Mouse (Mus musculus): ENCODE results near the gene Aldh1a7.
A peak's percentile ranks its signal among the peaks of the same experiment; 100 is the strongest.

Gene Aldh1a7

DNA sequence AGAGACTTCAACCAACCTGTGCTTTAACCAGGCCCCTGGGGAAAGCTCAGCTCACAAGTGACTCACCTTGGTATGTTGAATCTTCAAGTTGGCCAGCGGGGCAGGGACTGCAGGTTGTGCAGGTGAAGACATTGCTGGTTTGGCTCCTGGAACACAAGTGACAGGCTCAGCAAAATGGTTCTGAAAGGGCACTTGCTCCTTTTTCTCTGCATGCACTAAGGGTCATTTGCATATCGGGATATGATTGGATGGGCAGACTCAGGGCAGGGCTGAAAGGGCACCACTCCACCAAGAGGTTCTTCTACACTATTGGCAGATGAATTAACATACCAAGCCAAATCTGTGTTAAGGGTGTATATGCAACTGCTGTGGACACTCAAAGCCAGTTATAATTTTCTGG lies at the start of gene Aldh1a7:
Aldh1a7 (minus strand) TSS at position 182 of the 400 bp plus-strand sequence.
- TF ChIP-seq GATA4 (IDR thresholded peaks at IDR 0.05; ENCODE audit: insufficient replicate concordance, low read length) = no peak

DNA sequence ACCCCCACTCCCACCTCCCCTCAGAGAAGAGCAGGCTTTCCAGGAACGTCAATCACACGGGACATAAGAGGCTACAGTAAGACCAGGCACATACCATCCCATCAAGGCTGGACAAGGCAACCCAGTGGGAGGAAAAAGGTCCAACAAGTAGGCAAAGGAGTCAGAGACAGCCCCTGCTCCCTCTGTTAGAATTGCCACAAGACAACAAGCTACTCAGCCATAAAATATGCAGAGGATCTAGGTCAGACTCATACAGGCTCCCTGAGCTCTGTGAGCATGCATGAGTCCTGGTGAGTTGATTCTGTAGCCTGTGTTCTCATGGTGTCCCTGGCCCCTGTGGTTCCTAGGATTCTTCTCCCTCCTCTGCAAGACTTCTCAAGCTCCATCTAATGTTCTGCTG lies 48.3 kb upstream of the Aldh1a7 start:
- no peak for TF ChIP-seq GATA4 (IDR thresholded peaks at IDR 0.05; ENCODE audit: insufficient replicate concordance, low read length)

DNA sequence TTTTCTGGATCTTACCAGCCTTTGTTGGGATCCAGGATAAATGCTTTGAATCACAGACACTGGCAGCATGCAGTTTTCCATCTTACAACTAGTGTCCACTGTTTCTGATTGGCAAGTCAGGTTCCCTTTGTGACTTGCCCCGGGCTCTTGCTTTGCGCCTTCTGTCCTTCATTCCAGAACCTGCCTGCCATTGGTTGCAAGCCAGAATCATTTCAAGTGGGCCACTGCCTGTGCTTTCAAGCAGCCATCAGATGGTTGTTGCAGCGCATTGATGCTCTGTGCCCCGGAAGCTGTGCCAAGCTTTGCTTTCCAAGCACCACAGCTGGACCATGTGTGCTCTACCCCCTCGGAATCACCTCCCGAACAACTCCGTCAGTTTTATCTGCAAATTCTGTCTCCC lies 46.6 kb upstream of the Aldh1a7 start:
- no peak for TF ChIP-seq GATA4 (IDR thresholded peaks at IDR 0.05; ENCODE audit: insufficient replicate concordance, low read length)

DNA sequence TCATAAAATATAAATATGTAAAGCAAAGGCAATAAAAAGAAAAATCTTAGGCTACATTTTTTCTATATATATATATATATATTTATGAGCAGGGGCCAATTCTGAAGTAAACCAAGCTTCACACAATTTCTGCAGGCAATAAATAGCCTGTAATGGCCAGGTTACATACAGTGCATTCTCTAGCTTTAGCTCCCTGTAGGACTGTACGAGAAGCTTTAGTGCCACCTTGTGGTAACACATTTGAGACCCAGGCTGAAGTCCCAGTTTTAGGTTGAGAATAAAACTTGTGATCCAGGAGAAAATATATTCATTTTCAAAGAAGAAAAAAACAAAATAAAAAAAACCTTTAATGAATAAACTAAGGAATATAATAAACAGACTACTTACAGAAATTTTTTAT lies 36.9 kb upstream of the Aldh1a7 start:
- no peak for TF ChIP-seq GATA4 (IDR thresholded peaks at IDR 0.05; ENCODE audit: insufficient replicate concordance, low read length)

DNA sequence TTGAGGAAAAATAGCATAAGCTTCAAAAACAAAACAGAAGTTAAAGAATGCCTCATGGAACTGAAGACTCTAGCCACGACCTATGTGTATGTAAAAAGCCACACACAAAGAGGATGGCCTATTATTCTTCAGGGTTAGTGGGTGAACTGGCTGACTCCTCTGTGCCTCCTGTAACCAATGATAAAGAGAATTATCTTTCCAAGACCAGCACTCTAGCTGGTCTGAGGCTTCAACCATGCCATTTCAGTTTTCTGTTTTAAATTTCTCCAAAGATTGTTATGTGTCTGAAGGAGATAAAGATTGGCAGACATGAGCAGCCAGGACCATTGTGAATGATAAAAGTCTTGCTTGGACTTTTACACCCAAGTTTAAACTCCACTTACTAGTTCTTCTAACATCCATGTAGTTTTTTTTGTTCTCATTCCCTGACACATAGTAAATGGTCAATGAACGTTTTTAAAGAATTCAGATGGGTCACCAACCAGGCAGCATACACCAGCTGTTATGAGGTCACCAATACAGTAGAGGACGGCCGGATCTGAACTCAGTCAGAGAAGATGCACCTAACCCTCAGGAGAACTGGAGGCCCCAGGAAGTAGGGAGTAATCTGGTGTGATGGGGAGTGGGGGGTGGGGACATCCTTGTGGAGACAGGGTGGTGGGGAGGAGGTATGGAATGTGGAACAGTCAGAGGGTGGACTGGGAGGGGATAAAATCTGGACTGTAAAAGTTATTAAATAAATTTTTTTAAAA lies 34.5 kb upstream of the Aldh1a7 start:
- no peak for TF ChIP-seq GATA4 (IDR thresholded peaks at IDR 0.05; ENCODE audit: insufficient replicate concordance, low read length)

DNA sequence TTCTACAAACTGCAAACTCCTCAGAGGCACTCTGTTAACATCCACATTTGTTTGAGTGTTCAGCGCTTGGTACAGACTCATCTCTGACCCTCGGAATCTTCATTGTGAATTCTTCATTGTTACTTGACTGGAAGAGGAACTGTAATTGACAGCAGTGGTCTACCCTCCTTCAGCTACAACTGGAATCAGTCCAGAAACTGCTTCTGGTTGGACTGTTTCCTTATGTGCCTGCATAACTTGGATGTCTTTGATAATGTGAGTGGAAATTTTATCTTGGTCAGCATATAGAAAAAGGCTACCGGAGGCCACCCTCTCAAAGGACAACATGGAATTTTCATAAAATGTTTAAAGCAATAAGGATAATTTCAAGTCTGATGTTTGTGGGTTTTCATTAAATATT lies 33.8 kb upstream of the Aldh1a7 start:
- no peak for TF ChIP-seq GATA4 (IDR thresholded peaks at IDR 0.05; ENCODE audit: insufficient replicate concordance, low read length)

DNA sequence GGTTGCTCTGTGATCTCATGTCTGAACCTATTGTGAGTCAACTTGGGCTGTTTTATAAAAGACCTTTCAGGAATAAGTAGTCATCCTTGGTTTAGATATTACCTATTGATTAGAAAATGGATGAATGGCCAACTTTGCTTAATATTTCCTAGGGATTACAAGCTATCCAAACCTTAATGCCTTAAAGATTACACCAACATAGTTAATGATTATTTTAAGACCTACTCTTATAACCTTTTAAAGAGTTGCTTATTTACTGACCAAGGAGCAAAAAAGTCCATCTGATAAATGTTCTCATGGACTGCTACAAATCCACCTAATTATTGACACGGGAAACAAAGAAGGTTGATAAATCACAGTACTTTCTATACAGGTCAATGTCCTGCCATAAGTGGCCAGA lies 17.3 kb upstream of the Aldh1a7 start:
- TF ChIP-seq GATA4 (IDR thresholded peaks at IDR 0.05; ENCODE audit: insufficient replicate concordance, low read length) = peak; percentile 56

DNA sequence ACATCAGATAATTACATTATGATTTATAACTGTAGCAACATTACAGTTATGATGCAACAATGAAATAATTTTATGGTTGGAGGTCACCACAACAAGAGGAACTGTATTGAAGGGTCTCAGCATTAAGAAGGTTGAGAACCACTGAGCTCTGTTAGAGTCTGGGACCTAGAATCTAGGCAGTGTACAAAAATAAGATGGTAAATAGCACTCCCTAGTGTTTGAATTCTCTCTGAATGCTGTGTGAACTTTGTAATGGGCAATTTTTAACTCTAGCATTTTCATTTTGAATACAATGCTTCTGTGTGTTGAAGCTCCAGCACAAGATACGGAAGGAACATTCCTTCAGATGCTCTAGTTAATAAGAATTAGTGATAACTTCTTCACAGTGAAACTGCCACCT lies 916 bp upstream of the Aldh1a7 start:
- no peak for TF ChIP-seq GATA4 (IDR thresholded peaks at IDR 0.05; ENCODE audit: insufficient replicate concordance, low read length)

DNA sequence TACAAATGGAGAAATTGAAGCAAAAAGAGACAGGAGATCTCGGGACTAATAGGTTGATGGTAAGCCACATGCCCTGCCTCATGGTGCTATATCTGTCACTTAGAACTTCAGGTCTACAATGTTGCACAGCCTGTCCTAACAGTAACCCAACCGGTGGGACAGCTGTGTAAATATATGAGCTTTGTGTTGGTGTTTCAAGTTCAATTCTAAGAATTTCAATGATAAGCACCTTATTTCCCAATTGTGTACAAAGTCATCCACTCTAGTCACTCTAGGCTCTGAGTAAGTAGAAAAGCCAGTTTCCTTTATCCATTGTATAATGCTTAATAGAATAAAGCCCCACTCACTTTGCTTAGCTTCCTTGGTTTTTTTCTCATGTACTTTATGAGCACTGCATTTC lies 4.4 kb downstream of the Aldh1a7 start:
- no peak for TF ChIP-seq GATA4 (IDR thresholded peaks at IDR 0.05; ENCODE audit: insufficient replicate concordance, low read length)

DNA sequence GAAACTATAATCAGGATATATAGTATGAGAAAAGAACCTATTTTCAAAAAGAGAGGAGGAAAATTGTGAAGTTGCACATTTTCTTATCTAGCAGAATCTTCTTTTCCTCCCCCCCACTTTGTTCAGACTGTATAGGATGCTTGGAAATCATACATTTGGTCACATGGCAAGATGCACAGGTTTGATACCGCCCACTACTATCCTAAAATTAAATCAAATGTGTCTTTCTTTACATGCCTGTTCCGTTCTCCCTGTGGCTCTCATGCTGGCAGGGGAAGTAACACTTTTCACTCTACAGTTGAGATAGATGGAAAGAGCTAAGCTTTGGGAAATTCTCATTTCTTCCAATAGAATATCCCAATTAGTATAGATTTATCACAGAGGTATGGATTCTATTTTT lies 7.1 kb downstream of the Aldh1a7 start:
- TF ChIP-seq GATA4 (IDR thresholded peaks at IDR 0.05; ENCODE audit: insufficient replicate concordance, low read length) = no peak

DNA sequence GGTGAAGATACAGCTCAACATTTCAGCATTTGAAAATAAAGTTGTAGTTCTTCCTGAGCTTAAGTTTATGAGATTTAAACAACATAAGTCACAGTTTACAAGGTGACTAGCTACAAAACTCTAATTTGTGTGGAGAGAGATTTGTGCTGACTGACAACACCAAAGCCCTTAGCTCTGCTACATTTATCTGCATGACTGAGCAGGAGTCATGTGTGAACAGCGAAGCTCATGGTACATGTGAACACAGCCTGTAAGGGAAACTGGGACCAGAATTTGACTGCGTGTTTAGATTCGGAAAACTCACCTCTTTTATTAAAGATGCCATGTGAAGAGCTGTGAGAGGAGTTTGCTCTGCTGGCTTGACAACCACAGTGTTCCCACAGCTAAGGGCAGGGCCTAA lies 11.7 kb downstream of the Aldh1a7 start:
- TF ChIP-seq GATA4 (IDR thresholded peaks at IDR 0.05; ENCODE audit: insufficient replicate concordance, low read length) = no peak

DNA sequence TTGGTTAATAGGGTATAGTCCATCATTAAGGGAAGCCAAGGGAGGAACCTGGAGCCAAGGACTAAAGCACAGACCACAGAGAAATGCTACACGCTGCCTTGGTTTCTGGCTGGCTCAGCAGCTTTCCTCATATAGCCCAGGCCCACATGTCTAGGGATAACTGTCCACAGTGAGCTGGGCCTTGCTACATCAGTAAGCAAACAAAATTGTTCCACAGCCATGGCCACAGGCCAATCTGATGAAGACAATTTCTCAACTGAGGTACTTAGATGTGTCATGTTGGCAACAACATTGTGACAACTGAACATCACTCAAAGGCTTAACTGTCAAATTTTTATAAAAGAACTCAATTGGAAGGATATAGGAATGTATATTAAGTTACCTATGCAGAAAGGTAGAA lies 12.3 kb downstream of the Aldh1a7 start:
- TF ChIP-seq GATA4 (IDR thresholded peaks at IDR 0.05; ENCODE audit: insufficient replicate concordance, low read length) = no peak

DNA sequence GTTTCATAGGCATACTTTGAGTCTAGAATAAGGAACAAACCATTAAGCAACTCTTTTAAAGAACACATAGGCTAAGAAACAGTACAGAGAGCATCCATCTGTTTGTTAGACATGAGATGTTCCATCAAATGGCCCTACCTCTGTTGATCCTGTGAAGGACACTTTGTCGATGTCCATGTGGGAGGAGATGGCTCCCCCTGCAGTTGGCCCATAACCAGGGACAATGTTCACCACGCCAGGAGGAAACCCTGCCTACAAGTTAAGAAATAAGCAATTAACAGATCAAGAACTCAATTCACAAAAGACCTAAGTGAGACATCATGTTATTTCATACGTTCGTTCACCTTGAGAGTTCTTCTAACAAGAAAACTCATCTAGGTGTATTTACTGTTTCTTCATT lies 12.8 kb downstream of the Aldh1a7 start:
- no peak for TF ChIP-seq GATA4 (IDR thresholded peaks at IDR 0.05; ENCODE audit: insufficient replicate concordance, low read length)

DNA sequence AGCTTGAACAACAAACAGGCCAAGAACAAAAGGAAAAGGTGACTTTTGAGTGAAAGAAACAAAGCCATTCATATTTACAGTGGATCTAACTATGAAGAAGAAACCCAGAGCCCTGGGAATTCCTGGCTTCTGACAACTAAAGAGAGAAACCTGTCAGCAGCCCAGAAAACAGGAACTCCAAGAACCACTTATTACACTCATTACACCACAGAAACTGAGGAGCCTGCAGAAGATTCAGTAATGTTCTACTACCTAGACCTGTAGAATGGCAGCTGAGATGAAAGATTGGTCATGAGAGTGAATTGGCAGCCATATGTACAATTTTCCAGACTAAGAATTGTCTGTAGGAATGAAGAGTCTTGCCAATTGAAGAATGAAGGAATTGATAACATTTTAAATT lies 20.2 kb downstream of the Aldh1a7 start:
- TF ChIP-seq GATA4 (IDR thresholded peaks at IDR 0.05; ENCODE audit: insufficient replicate concordance, low read length) = no peak

DNA sequence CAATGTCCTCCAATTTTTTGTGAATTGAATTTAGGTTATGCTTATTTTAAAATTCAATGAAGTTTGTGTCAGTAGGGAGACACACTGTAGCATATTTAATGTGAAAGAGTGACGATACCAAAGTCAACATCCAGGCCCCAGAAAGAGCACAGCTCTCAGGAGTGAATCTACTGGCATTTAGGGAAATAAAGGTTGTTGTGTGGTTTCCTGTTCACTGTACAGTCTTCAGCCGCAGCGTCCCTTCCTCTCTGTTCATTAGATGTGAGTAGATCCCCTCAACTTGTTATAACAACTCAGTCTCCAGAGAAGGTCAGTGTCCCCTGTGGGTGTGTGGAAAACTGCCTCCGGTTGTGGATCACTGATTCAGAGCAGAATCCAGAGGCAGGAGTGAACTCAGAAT lies 20.6 kb downstream of the Aldh1a7 start:
- TF ChIP-seq GATA4 (IDR thresholded peaks at IDR 0.05; ENCODE audit: insufficient replicate concordance, low read length) = no peak

DNA sequence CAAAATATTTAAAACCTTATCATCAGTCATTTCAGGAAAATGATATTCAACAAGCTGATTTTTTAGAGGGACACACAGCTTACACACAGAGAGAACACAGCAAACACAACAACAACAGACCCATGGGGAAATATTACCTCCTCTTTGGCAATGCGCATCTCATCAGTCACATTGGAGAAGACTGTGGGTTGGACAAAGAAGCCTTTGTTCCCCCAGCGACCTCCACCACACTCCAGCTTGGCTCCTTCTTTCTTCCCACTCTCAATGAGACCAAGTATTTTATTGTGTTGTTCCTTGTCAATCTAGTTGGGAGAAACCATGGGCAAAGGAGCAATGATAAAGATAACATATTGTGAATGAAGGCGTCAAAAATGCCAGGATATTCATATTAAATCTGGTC lies 25.3 kb downstream of the Aldh1a7 start:
- TF ChIP-seq GATA4 (IDR thresholded peaks at IDR 0.05; ENCODE audit: insufficient replicate concordance, low read length) = no peak

DNA sequence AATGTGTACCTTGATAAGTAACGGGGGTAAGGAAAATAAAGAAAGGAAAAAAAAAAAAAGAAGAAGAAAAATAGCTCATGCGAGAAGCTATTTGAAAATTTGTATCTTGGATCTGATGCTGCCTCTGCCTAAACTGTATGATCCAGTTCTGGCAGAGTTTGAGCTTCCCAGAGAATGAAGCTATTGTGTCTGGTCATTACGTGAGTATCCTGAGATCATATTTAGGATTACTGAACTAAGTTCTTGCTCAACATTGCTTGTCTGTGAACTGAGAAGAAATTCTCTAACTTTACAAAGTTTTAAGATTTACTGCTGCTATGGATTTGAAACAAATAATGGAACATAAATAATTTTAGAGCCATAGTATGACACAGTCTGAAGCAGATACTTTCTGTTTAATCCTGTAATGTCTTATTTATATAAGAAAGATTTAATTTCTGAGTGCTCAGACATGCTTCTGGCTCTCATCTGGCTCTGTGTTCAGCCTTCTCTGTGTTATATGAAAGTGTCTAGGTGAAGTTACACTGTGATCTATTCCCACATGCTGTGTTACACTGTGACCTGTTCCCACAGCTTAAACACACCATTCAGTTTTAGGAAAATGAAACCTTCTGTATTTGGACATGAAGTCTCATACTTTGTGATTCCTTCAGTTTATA lies 49.5 kb downstream of the Aldh1a7 start:
- no peak for TF ChIP-seq GATA4 (IDR thresholded peaks at IDR 0.05; ENCODE audit: insufficient replicate concordance, low read length)

Measured in liver, adult (tissue).